Mouse (Mus musculus) adrenal gland, adult 10 weeks (tissue): Measurements from ENCODE around the gene Uhrf1bp1l. TPM values are rescaled to one million over a fixed set of nuclear protein-coding genes. Genes with fewer than 3 reads are reported as not detected.

ENCODE experiments used
- polyA plus RNA-seq: library from polyadenylated mRNA; stranded (reverse); fragments of 350-450 nt; fragmentation: Illumina TruSeq; extraction: RNeasy Lipid Tissue Mini Kit (QIAGEN cat#74804); gene quantifications from one replicate; pipeline ENCODE4 v1.2.3, GENCODE M21; 2014; ENCODE audit warnings: low read depth, low replicate concordance

The Uhrf1bp1l gene
- 142 TPM for polyA plus RNA-seq

DNA sequence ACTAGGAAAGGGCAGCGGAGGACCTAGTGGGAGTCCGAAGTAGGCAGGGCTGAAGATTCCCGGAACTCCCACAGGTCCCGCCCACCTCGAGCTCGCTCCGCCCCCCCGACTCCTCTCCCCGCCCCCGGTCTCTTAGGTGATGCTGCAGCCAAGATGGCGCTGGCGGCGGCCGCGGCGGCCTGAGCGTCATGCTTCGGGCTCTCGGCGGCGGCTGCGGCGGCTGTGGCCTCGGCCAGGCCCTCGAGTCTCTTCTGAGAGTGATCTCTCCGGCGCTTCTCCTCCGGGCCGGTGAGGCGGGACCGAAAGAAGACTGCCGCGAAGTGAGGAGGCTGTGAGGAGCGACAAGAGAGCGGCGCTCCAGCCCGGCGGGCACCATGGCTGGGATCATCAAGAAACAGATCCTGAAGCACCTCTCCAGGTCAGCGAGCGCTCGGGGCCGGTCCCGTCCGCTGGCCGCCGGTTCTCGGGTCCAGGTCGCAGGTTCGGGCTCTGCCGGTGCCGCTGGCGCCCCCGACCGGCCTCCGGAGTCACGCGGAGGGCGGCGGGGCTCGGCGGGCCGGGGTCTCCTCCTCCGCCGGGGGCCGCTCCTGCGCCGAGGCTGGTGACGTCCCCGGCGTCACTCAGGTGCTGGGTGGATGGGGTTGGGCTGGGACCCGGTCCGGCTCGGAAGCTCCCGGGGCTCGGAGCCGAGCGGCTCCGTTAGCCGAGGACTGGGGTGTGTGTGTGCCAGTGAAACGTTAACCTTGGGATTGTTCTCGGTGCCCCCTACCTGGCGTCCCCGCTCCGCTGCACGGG, at the start of gene Uhrf1bp1l:
Gene Uhrf1bp1l, plus strand, starts transcription at position 121 of the 795 bp plus-strand sequence.

DNA sequence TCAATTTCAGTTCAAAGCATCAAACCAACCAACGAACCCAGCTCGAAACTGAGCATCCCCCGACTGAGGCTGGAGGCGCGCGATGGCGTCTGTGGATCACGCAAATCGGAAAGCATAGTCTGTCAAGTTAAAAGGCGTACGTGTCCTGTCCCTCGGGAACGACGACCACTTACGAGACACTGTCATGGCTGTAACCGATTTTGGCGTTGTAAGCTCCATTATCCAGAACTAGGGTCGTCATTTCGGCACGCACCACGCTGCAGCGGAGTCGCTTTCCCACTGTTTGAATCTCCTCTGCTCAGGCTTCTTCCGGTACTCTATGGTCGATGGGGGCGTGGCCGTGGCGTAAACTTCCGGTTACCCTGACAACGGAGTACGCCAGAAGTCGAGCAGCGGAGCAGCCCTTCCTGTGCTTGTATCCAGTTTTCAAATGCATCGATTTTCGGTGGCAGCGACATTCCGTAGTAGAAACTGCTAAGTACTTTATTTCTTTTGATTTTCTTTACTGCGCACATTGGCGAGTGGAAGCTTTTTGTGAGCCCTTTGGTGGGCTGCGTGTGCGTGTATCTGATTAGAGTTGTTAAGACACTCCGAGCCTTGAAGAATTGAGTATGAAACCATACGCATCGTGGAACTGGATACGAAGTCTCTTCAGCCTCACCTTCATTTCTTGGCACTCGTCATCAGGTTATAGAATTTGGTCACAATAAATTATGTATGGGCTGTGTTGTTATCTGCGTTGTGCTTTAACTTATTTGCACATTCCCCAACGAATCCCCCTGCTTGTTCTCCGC, 12.6 kb upstream of the Uhrf1bp1l start, which contains the start of gene Actr6:
Gene Actr6, minus strand, starts transcription at position 295 of the 794 bp plus-strand sequence.

Other genes starting within 250 kb of the Uhrf1bp1l start
- gene Nr1h4, start 211.4 kb upstream of the Uhrf1bp1l start, polyA plus RNA-seq = 47.9 TPM
- 0.17 TPM for gene Slc17a8, start 123.7 kb upstream of the Uhrf1bp1l start, polyA plus RNA-seq
- gene Scyl2, start 58.7 kb upstream of the Uhrf1bp1l start, polyA plus RNA-seq = 162 TPM
- 71.1 TPM for gene Actr6, start 12.7 kb upstream of the Uhrf1bp1l start, polyA plus RNA-seq
- gene Anks1b, start 128.5 kb downstream of the Uhrf1bp1l start, polyA plus RNA-seq = 0.99 TPM